Mouse (Mus musculus) embryonic fibroblast, embryonic 13.5 days (primary cell): Measurements from ENCODE around the gene Hdgfl2. TPM values are rescaled to one million over a fixed set of nuclear protein-coding genes. Genes with fewer than 3 reads are reported as not detected.

ENCODE experiments used
- H3K27ac ChIP-seq: 2 replicates; pipeline ENCODE4 v1.5.1; 2012; ENCODE audit warnings: low read length, control low read depth, inconsistent platforms; ENCODE audit not compliant: insufficient read depth
- H3K4me1 ChIP-seq: 2 replicates; pipeline ENCODE4 v1.6.1; 2011; ENCODE audit warnings: low read length; ENCODE audit not compliant: control insufficient read depth, insufficient read depth
- H3K4me3 ChIP-seq: 2 replicates; pipeline ENCODE4 v1.5.1; 2011; ENCODE audit warnings: mild to moderate bottlenecking, control low read depth, low read length; ENCODE audit not compliant: insufficient read depth
- CTCF ChIP-seq: IDR thresholded peaks from 2 replicates; pipeline ENCODE4 v1.5.1; 2011; ENCODE audit warnings: mild to moderate bottlenecking, control low read depth, low read length, moderate library complexity, borderline replicate concordance; ENCODE audit not compliant: insufficient read depth
- POLR2A ChIP-seq: IDR thresholded peaks from 2 replicates; pipeline ENCODE4 v1.6.1; 2011; ENCODE audit warnings: low read depth, mild to moderate bottlenecking, control low read depth, low read length, moderate library complexity
- polyA plus RNA-seq: library from polyadenylated mRNA; stranded (reverse); fragments of >200 nt; gene quantifications from 2 replicates; pipeline ENCODE4 v1.2.4, GENCODE M21; 2011; ENCODE audit warnings: low read depth; ENCODE audit not compliant: missing spikeins, insufficient read length

Gene Hdgfl2
- polyA plus RNA-seq, 1 experiment = 55.0 TPM

GRCm38 (mm10) chr17:56139858-56140595, 60.6 kb downstream of the Hdgfl2 start, which contains the start of gene Sema6b:
Gene Sema6b, minus strand, starts transcription at chr17:56140343.
- H3K27ac ChIP-seq = no peak within 1 kb of the TSS
- no peaks in the 10 kb centered on the region for H3K4me1 ChIP-seq
- H3K4me3 ChIP-seq = peak within 1 kb of the TSS; percentile 53
- TF ChIP-seq CTCF (no peak; the same call in 1 of the 2 replicates), POLR2A (no peak)

GRCm38 (mm10) chr17:56141702-56142605, 62.5 kb downstream of the Hdgfl2 start:
- H3K4me1 ChIP-seq = no peaks in the 10 kb centered on the region
- TF ChIP-seq CTCF = no peak
- no peak for TF ChIP-seq POLR2A
- no peak overlapping the region for H3K4me3 ChIP-seq
- no peak overlapping the region for H3K27ac ChIP-seq

GRCm38 (mm10) chr17:56144546-56144945, 65.1 kb downstream of the Hdgfl2 start:
- no peaks in the 10 kb centered on the region for H3K4me1 ChIP-seq
- no peak for TF ChIP-seq POLR2A
- TF ChIP-seq CTCF = no peak
- H3K27ac ChIP-seq = no peak overlapping the region
- no peak overlapping the region for H3K4me3 ChIP-seq

GRCm38 (mm10) chr17:56146131-56146530, 66.7 kb downstream of the Hdgfl2 start:
- Histone ChIP-seq H3K27ac (no peak overlapping the region), H3K4me1 (no peaks in the 10 kb centered on the region), H3K4me3 (no peak overlapping the region)
- TF ChIP-seq CTCF (no peak), POLR2A (no peak)

- no peak for TF ChIP-seq CTCF
- TF ChIP-seq POLR2A = no peak
- Histone ChIP-seq H3K4me3 (no peak overlapping the region), H3K27ac (no peak overlapping the region), H3K4me1 (no peaks in the 10 kb centered on the region)
These were observed 68.0 kb downstream of the Hdgfl2 start for GRCm38 (mm10) chr17:56147420-56147819.

- TF ChIP-seq CTCF = no peak
- TF ChIP-seq POLR2A = no peak
- Histone ChIP-seq H3K4me3 (no peak overlapping the region), H3K27ac (no peak overlapping the region), H3K4me1 (no peaks in the 10 kb centered on the region)
These were observed 68.8 kb downstream of the Hdgfl2 start for GRCm38 (mm10) chr17:56148280-56148679.

GRCm38 (mm10) chr17:56148790-56149618, 69.6 kb downstream of the Hdgfl2 start:
- H3K4me3 ChIP-seq = no peak overlapping the region
- no peak overlapping the region for H3K27ac ChIP-seq
- no peak for TF ChIP-seq CTCF
- TF ChIP-seq POLR2A = no peak
- H3K4me1 ChIP-seq = no peaks in the 10 kb centered on the region

GRCm38 (mm10) chr17:56149897-56150296, 70.5 kb downstream of the Hdgfl2 start:
- no peak for TF ChIP-seq CTCF
- no peak for TF ChIP-seq POLR2A
- no peak overlapping the region for H3K27ac ChIP-seq

More at GRCm38 (mm10) chr17:56149897-56150296, 70.5 kb downstream of the Hdgfl2 start:
- Histone ChIP-seq H3K4me3 (no peak overlapping the region), H3K4me1 (no peaks in the 10 kb centered on the region)

Other genes starting within 250 kb of the Hdgfl2 start
- 3.8 and 5.6 TPM in 2 replicates for gene Zfp119a, start 200.7 kb upstream of the Hdgfl2 start, polyA plus RNA-seq
- 5.8 and 10.1 TPM in 2 replicates for gene Zfp959, start 187.5 kb upstream of the Hdgfl2 start, polyA plus RNA-seq
- 4.6 and 5.4 TPM in 2 replicates for gene Zfp119b, start 130.1 kb upstream of the Hdgfl2 start, polyA plus RNA-seq
- not detected in 2 replicates for gene Ebi3, start 127.0 kb upstream of the Hdgfl2 start, polyA plus RNA-seq
- 8.0 and 8.9 TPM in 2 replicates for gene Yju2, start 120.5 kb upstream of the Hdgfl2 start, polyA plus RNA-seq
- 0.39 TPM in 1 of 2 replicates, not detected in the other for gene Shd, start 109.2 kb upstream of the Hdgfl2 start, polyA plus RNA-seq
- 5.9 and 9.5 TPM in 2 replicates for gene Fsd1, start 93.1 kb upstream of the Hdgfl2 start, polyA plus RNA-seq
- 0.35 and 0.58 TPM in 2 replicates for gene Stap2, start 74.0 kb upstream of the Hdgfl2 start, polyA plus RNA-seq
- 45.3 and 51.1 TPM in 2 replicates for gene Mpnd, start 73.9 kb upstream of the Hdgfl2 start, polyA plus RNA-seq
- 89.5 and 105 TPM in 2 replicates for gene Sh3gl1, start 43.0 kb upstream of the Hdgfl2 start, polyA plus RNA-seq
- gene Chaf1a, start 39.2 kb upstream of the Hdgfl2 start, polyA plus RNA-seq = 13.3 and 13.9 TPM in 2 replicates
- 35.2 and 36.6 TPM in 2 replicates for gene Ubxn6, start 4.6 kb upstream of the Hdgfl2 start, polyA plus RNA-seq
- gene Plin4, start 30.2 kb downstream of the Hdgfl2 start, polyA plus RNA-seq = 0.14 and 0.70 TPM in 2 replicates
- not detected in 2 replicates for gene Plin5, start 38.0 kb downstream of the Hdgfl2 start, polyA plus RNA-seq
- gene Lrg1, start 42.4 kb downstream of the Hdgfl2 start, polyA plus RNA-seq = not detected in 2 replicates
- gene Sema6b, start 60.7 kb downstream of the Hdgfl2 start, polyA plus RNA-seq = 0.21 and 0.52 TPM in 2 replicates
- 0.72 and 2.1 TPM in 2 replicates for gene Tnfaip8l1, start 82.8 kb downstream of the Hdgfl2 start, polyA plus RNA-seq
- 55.2 and 63.0 TPM in 2 replicates for gene Mydgf, start 104.3 kb downstream of the Hdgfl2 start, polyA plus RNA-seq
- gene Dpp9, start 139.3 kb downstream of the Hdgfl2 start, polyA plus RNA-seq = 27.8 and 28.8 TPM in 2 replicates
- gene Fem1a, start 177.2 kb downstream of the Hdgfl2 start, polyA plus RNA-seq = 9.7 and 10.6 TPM in 2 replicates
- gene Ticam1, start 197.2 kb downstream of the Hdgfl2 start, polyA plus RNA-seq = 11.1 and 15.6 TPM in 2 replicates
- gene Plin3, start 213.2 kb downstream of the Hdgfl2 start, polyA plus RNA-seq = 37.4 and 41.2 TPM in 2 replicates
- gene Arrdc5, start 220.7 kb downstream of the Hdgfl2 start, polyA plus RNA-seq = not detected in 2 replicates
- 48.0 and 50.2 TPM in 2 replicates for gene Uhrf1, start 223.7 kb downstream of the Hdgfl2 start, polyA plus RNA-seq
- gene Kdm4b, start 246.4 kb downstream of the Hdgfl2 start, polyA plus RNA-seq = 21.8 and 30.8 TPM in 2 replicates